Mouse (Mus musculus) G1E-ER4 (cell line): ENCODE data around the gene Nhlh2. TPM values are rescaled to one million over a fixed set of nuclear protein-coding genes. Genes with fewer than 3 reads are reported as not detected.

Experiments used
- GATA1 ChIP-seq: IDR thresholded peaks from one replicate; pipeline ENCODE4 v1.8.0; 2012; ENCODE audit warnings: low read length, inconsistent platforms
- polyA plus RNA-seq: library from polyadenylated mRNA; stranded (reverse); fragments of >175 nt; gene quantifications from 2 replicates; pipeline ENCODE4 v1.2.3, GENCODE M21; 2012

The Nhlh2 gene
- polyA plus RNA-seq, 1 experiment = not detected

GRCm38 (mm10) chr3:102053293-102053692 lies 43.4 kb downstream of the Nhlh2 start:
- TF ChIP-seq GATA1 = no peak

GRCm38 (mm10) chr3:102055878-102056277 lies 46.0 kb downstream of the Nhlh2 start:
- no peak for TF ChIP-seq GATA1

- TF ChIP-seq GATA1 = no peak
Observed at GRCm38 (mm10) chr3:102060065-102060464, 50.2 kb downstream of the Nhlh2 start.

GRCm38 (mm10) chr3:102061923-102062670 lies 52.2 kb downstream of the Nhlh2 start:
- no peak for TF ChIP-seq GATA1

- TF ChIP-seq GATA1 = no peak
Observed at GRCm38 (mm10) chr3:102062671-102063010, 52.8 kb downstream of the Nhlh2 start.

GRCm38 (mm10) chr3:102063273-102064120 lies 53.6 kb downstream of the Nhlh2 start:
- TF ChIP-seq GATA1 = no peak

GRCm38 (mm10) chr3:102064566-102064965 lies 54.7 kb downstream of the Nhlh2 start:
- TF ChIP-seq GATA1 = no peak

Other genes with a start within 250 kb of the Nhlh2 start
- gene Mab21l3, start 161.1 kb upstream of the Nhlh2 start, polyA plus RNA-seq = not detected in 2 replicates
- gene Slc22a15, start 85.6 kb upstream of the Nhlh2 start, polyA plus RNA-seq = 0.03 TPM in 1 of 2 replicates, not detected in the other
- gene Casq2, start 76.3 kb downstream of the Nhlh2 start, polyA plus RNA-seq = not detected in 2 replicates
- gene Vangl1, start 194.6 kb downstream of the Nhlh2 start, polyA plus RNA-seq = 61.8 and 65.1 TPM in 2 replicates